19 mouse cellular contexts compared by ENCODE assay signal in the genomic region with DNA sequence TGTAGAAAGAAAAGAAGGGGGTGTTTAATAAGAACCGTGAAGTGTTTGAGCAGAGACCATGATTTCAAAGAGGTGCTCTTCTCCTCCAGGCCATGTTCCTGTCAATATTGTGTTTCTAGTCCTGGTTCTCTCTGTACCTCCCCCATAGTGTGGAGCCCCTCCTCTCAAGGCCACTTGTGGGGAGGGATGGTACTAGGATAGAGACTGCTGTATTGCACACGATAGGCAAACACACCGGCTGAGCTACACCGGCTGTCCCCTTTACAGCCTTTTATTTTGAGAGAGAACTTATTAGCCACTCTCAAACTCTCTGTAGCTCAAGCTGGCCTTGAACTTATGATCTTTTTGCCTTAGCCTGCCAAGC. TPM values are rescaled to one million over a fixed set of nuclear protein-coding genes. Genes with fewer than 3 reads are reported as not detected.
DNase-seq lines count a peak whose midpoint lies in the region; ATAC-seq and TF ChIP-seq lines count a peak whose summit lies in the region.
"Had no signal": no experiment of that assay in that cellular context is flagged by ENCODE, and none has a peak within 500 bp of the region (broad histone marks: within the 10 kb centered on the region; RNA-seq: fewer than 3 reads in every experiment).

No protein-coding gene starts in this region.

- peak; percentile 37 for DNase-seq in lung, embryonic 14.5 days
- DNase-seq in lung, adult 18-20 months, result no peak
- DNase-seq in cerebellum, postnatal 4 days (ENCODE audit: low spot score in 2 of 2), result no peak
- DNase-seq: adrenal gland, adult 8-10 months; cerebellum, adult 11 months; gastrocnemius, adult 2 months; heart, postnatal 4 days; liver; liver, postnatal 0 days; right cerebral cortex, postnatal 4 days; thymus, postnatal 25 days had no signal

- ATAC-seq in forebrain, embryonic 15.5 days (replicated peaks), result peak; percentile 44; the same call in 1 of the 2 replicates
- ATAC-seq in forebrain, embryonic 12.5 days (ENCODE audit: low FRiP score), result no peak
- no peak for ATAC-seq in lung, embryonic 14.5 days (ENCODE audit: insufficient read depth)
- ATAC-seq in forebrain, embryonic 16.5 days, result no peak
- ATAC-seq: intestine, postnatal 0 days; liver, postnatal 0 days had no signal

- H3ac ChIP-seq in myocyte (ENCODE audit: control insufficient read depth, insufficient read length), result no peak overlapping the region

- no peak overlapping the region; the same call in 1 of the 2 replicates for H3K4me2 ChIP-seq in forebrain, embryonic 15.5 days (replicated peaks)
- no peak overlapping the region for H3K4me2 ChIP-seq in forebrain, embryonic 12.5 days
- no peak overlapping the region for H3K4me2 ChIP-seq in lung, embryonic 14.5 days
- H3K4me2 ChIP-seq in forebrain, embryonic 16.5 days (ENCODE audit: low read length), result 0 out of 2 replicates have a peak overlapping the region, but pooled peaks have one; percentile 12
- H3K4me2 ChIP-seq in myocyte (ENCODE audit: low read depth), result peak overlapping the region; percentile 14
- H3K4me2 ChIP-seq: heart, embryonic 13.5 days; midbrain, embryonic 12.5 days had no signal

- H3K9ac ChIP-seq in forebrain, embryonic 15.5 days (replicated peaks), result no peak overlapping the region
- no peak overlapping the region for H3K9ac ChIP-seq in forebrain, embryonic 12.5 days
- no peak overlapping the region for H3K9ac ChIP-seq in lung, embryonic 14.5 days
- H3K9ac ChIP-seq in forebrain, embryonic 16.5 days (replicated peaks; ENCODE audit: low read depth, low read length), result no peak overlapping the region
- H3K9ac ChIP-seq: heart, embryonic 13.5 days; liver, postnatal 0 days; midbrain, embryonic 12.5 days had no signal

- no peak overlapping the region for H3K4me3 ChIP-seq in forebrain, embryonic 15.5 days
- H3K4me3 ChIP-seq in forebrain, embryonic 12.5 days (replicated peaks), result no peak overlapping the region
- no peak overlapping the region for H3K4me3 ChIP-seq in lung, embryonic 14.5 days (ENCODE audit: low read depth, low read length)
- H3K4me3 ChIP-seq in forebrain, embryonic 16.5 days (replicated peaks; ENCODE audit: low read length), result no peak overlapping the region
- H3K4me3 ChIP-seq in myocyte, result no peak overlapping the region
- H3K4me3 ChIP-seq: gastrocnemius, adult 2 months; heart, embryonic 13.5 days; midbrain, embryonic 12.5 days had no signal

- no peaks in the 10 kb centered on the region for H3K36me3 ChIP-seq in forebrain, embryonic 15.5 days
- no peaks in the 10 kb centered on the region for H3K36me3 ChIP-seq in forebrain, embryonic 12.5 days (replicated peaks)
- no peaks in the 10 kb centered on the region for H3K36me3 ChIP-seq in lung, embryonic 14.5 days (ENCODE audit: insufficient read depth)
- no peaks in the 10 kb centered on the region for H3K36me3 ChIP-seq in forebrain, embryonic 16.5 days (ENCODE audit: control insufficient read depth, insufficient read depth)
- H3K36me3 ChIP-seq in myocyte (ENCODE audit: control insufficient read depth, insufficient read depth), result no peaks in the 10 kb centered on the region
- H3K36me3 ChIP-seq: heart, embryonic 13.5 days; midbrain, embryonic 12.5 days had no signal

- 69% methylated on average over 4 of the region's 4 CpGs for WGBS in forebrain, embryonic 15.5 days
- 86% methylated on average over 4 of the region's 4 CpGs for WGBS in forebrain, embryonic 12.5 days
- 58% methylated on average over 4 of the region's 4 CpGs for WGBS in lung, embryonic 14.5 days
- 57% methylated on average over 4 of the region's 4 CpGs for WGBS in forebrain, embryonic 16.5 days

- peaks cover 99% of the 10 kb centered on the region for H3K79me2 ChIP-seq in myocyte (ENCODE audit: control insufficient read depth, insufficient read depth)

- no peak for TF ChIP-seq POLR2A in myocyte (IDR thresholded peaks at IDR 0.05; ENCODE audit: insufficient read length, low read depth)

- peaks cover 49% of the 10 kb centered on the region for H3K4me1 ChIP-seq in forebrain, embryonic 15.5 days
- 0 out of 2 replicates have a peak, but pooled peaks cover 5% of the 10 kb centered on the region for H3K4me1 ChIP-seq in forebrain, embryonic 12.5 days
- H3K4me1 ChIP-seq in lung, embryonic 14.5 days (ENCODE audit: insufficient read depth), result peaks cover 20% of the 10 kb centered on the region
- H3K4me1 ChIP-seq in forebrain, embryonic 16.5 days (replicated peaks; ENCODE audit: control insufficient read depth, insufficient read depth, low read length), result peaks cover 52% of the 10 kb centered on the region

- no peak for TF ChIP-seq CTCF in lung, embryonic 14.5 days (IDR thresholded peaks at IDR 0.05; ENCODE audit: low read depth)

- peak overlapping the region; percentile 71 for H3K27ac ChIP-seq in forebrain, embryonic 15.5 days (replicated peaks)
- H3K27ac ChIP-seq in forebrain, embryonic 12.5 days, result no peak overlapping the region
- no peak overlapping the region for H3K27ac ChIP-seq in lung, embryonic 14.5 days (ENCODE audit: low read depth)
- peak overlapping the region; percentile 61 for H3K27ac ChIP-seq in forebrain, embryonic 16.5 days (ENCODE audit: low read length)
- H3K27ac ChIP-seq: gastrocnemius, adult 2 months; heart, embryonic 13.5 days; macrophage; midbrain, embryonic 12.5 days had no signal

- H3K27me3 ChIP-seq in forebrain, embryonic 15.5 days, result no peaks in the 10 kb centered on the region
- H3K27me3 ChIP-seq in forebrain, embryonic 12.5 days, result no peaks in the 10 kb centered on the region
- no peaks in the 10 kb centered on the region for H3K27me3 ChIP-seq in lung, embryonic 14.5 days (ENCODE audit: insufficient read depth, low read length)
- no peaks in the 10 kb centered on the region for H3K27me3 ChIP-seq in forebrain, embryonic 16.5 days (replicated peaks; ENCODE audit: control insufficient read depth, insufficient read depth, low read length)
- no peaks in the 10 kb centered on the region for H3K27me3 ChIP-seq in myocyte (ENCODE audit: control insufficient read depth, insufficient read depth, insufficient read length)
- H3K27me3 ChIP-seq: heart, embryonic 13.5 days; midbrain, embryonic 12.5 days had no signal

- no peaks in the 10 kb centered on the region for H3K9me3 ChIP-seq in forebrain, embryonic 15.5 days
- no peaks in the 10 kb centered on the region for H3K9me3 ChIP-seq in forebrain, embryonic 12.5 days
- no peaks in the 10 kb centered on the region for H3K9me3 ChIP-seq in lung, embryonic 14.5 days (ENCODE audit: low read depth, low read length)
- H3K9me3 ChIP-seq in forebrain, embryonic 16.5 days (ENCODE audit: control insufficient read depth, low read length), result no peaks in the 10 kb centered on the region
- H3K9me3 ChIP-seq: heart, embryonic 13.5 days; midbrain, embryonic 12.5 days had no signal

TF ChIP-seq in myocyte, 11 proteins besides CTCF, POLR2A, EP300 and RAD21:
- TF ChIP-seq TCF12 (IDR thresholded peaks at IDR 0.05; ENCODE audit: insufficient read depth, poor library complexity, severe bottlenecking) (no peak), POLR2AphosphoS2 (IDR thresholded peaks at IDR 0.05; ENCODE audit: insufficient read length, low read depth) (no peak), USF1 (IDR thresholded peaks at IDR 0.05; ENCODE audit: low read depth) (no peak), SRF (IDR thresholded peaks at IDR 0.05; ENCODE audit: control insufficient read depth, insufficient read length, low read depth) (no peak), E2F4 (IDR thresholded peaks at IDR 0.05; ENCODE audit: insufficient read depth) (no peak), MYOG (IDR thresholded peaks at IDR 0.05; ENCODE audit: control insufficient read depth in 1 of 3, insufficient read depth in 1 of 3, insufficient read length in 2 of 3, low read depth in 2 of 3) (no peak), CEBPB (IDR thresholded peaks at IDR 0.05; ENCODE audit: insufficient read depth, poor library complexity, severe bottlenecking) (no peak), TCF3 (IDR thresholded peaks at IDR 0.05; ENCODE audit: insufficient read length, low read depth) (no peak), REST (IDR thresholded peaks at IDR 0.05; ENCODE audit: insufficient read depth, insufficient read length) (no peak), MYOD1 (IDR thresholded peaks at IDR 0.05; ENCODE audit: control insufficient read depth in 1 of 3, insufficient read length in 2 of 3, low read depth in 2 of 3) (no peak), MAX (IDR thresholded peaks at IDR 0.05; ENCODE audit: low read depth) (no peak)

RNA-seq across cellular contexts. Expression of a gene that starts 11.1 kb away (rescaled TPM):
- polyA plus RNA-seq in forebrain, embryonic 15.5 days (2015; fragmentation: Nextera tagmentation; extraction: Ambion mirVana), result 119 and 122 TPM in 2 replicates
- polyA plus RNA-seq in forebrain, embryonic 12.5 days (2016; fragmentation: Nextera tagmentation; extraction: Ambion mirVana), result 14.5 and 15.4 TPM in 2 replicates
- polyA plus RNA-seq in lung, embryonic 14.5 days (2014; fragmentation: Nextera tagmentation; extraction: Ambion mirVana), result 6.5 and 7.3 TPM in 2 replicates
- 137 and 155 TPM in 2 replicates for polyA plus RNA-seq in forebrain, embryonic 16.5 days (2015; fragmentation: Nextera tagmentation; extraction: Ambion mirVana)
- polyA plus RNA-seq in myocyte (2012; fragmentation: generic; extraction: Trizol), result 7.8 TPM

Comparison
In these comparisons a context has a peak if more than half of its experiments do, and no peak if none do; other contexts are left out.
1. H3K27ac ChIP-seq: peak in forebrain, embryonic 15.5 days (single experiment) and forebrain, embryonic 16.5 days (single experiment); none in forebrain, embryonic 12.5 days (single experiment) and lung, embryonic 14.5 days (single experiment).
2. H3K4me2 ChIP-seq: peak in forebrain, embryonic 16.5 days (single experiment) and myocyte (single experiment); none in forebrain, embryonic 15.5 days (single experiment), forebrain, embryonic 12.5 days (single experiment) and lung, embryonic 14.5 days (single experiment).